Mouse (Mus musculus) heart, postnatal 36 days (tissue): ENCODE data around the gene Gm5725. TPM values are rescaled to one million over a fixed set of nuclear protein-coding genes. Genes with fewer than 3 reads are reported as not detected.
"Not testable (repeated sequence)": the region's sequence is repeated elsewhere in the genome, so short reads cannot be mapped to it uniquely, and the experiment has no call there.

Experiments
- DNase-seq, 2 experiments: peaks; one replicate each; pipeline ENCODE4 v3.0.0; 2021 to 2022
- intact Hi-C: fragments of 180-260 bp; cut with DNase I; formaldehyde crosslinking; loops from one replicate; pipeline ENCODE4 v1.15.1; 2025
- total RNA-seq, 2 experiments: library from RNA; stranded (reverse); gene quantifications; 2 replicates each; pipeline ENCODE4 v1.2.3; 2021

Gm5725 gene
- total RNA-seq: not detected

DNA sequence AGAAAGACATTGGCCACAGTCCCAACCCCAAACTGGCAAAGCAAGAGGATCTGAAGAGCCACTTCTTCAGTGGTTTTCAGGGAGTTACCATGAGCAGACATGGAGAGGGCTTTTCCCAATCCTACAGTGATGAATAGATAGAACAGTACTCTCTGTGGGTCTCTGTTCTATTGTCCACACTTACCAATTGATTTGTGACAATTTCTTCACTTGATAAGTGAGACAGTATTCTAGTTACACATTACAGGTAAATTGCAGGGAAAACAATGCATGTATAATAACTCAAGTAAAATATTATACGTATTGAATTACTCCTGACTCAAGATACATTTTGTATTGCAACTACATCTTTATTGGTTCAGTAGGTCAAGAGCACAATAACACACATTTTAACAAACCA, at the start of gene Gm5725:
Gene Gm5725 (minus strand): TSS at position 101 of the 400 bp plus-strand sequence.
- intact Hi-C loops, DNase-seq: not testable (repeated sequence)

DNA sequence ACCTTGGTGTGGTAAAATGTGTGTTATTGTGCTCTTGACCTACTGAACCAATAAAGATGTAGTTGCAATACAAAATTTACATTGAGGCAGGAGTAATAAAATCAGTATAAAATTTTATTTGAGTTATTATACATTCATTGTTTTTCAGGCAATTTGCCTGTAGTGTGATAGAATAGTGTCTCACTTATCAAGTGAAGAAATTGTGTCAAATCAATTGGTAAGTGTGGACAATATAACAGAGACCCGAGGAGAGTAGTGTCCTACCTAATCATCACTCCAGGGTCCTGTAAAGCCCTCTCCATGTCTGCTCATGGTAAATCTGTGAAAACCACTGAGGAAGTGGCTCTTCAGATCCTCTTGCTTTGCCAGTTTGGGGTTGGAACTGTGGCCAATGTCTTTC, 12.0 kb downstream of the Gm5725 start, which contains the start of gene Vmn1r135:
Gene Vmn1r135 (plus strand): TSS at position 301 of the 400 bp plus-strand sequence.
- intact Hi-C loops: not testable (repeated sequence)

DNA sequence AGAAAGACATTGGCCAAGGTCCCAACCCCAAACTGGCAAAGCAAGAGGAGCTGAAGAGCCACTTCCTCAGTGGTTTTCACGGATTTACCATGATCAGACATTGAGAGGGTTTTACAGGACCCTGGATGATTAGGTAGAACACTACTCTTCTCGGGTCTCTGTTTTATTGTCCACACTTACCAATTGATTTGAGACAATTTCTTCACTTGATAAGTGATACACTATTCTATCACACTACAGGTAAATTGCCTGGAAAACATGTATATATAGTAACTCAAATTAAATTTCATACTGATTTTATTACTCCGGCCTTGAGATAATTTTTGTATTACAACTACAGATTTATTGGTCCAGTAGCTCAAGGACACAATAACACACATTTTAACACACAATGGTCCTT, 47.4 kb downstream of the Gm5725 start, which contains the start of gene Gm4177:
Gene Gm4177 (minus strand): TSS at position 101 of the 400 bp plus-strand sequence.
- DNase-seq, intact Hi-C loops: not testable (repeated sequence)

More for the DNA sequence above, 12.0 kb downstream of the Gm5725 start, which contains the start of gene Vmn1r135:
- DNase-seq: not testable (repeated sequence)

Other genes with a start within 250 kb of the Gm5725 start
- gene Vmn1r132, start 230.2 kb downstream of the Gm5725 start, total RNA-seq: not detected
- not detected for gene Gm4175, start 82.8 kb downstream of the Gm5725 start, total RNA-seq
- not detected for gene Gm4177, start 47.5 kb downstream of the Gm5725 start, total RNA-seq
- gene Vmn1r135, start 11.9 kb downstream of the Gm5725 start, total RNA-seq: not detected
- not detected for gene Gm5891, start 77.0 kb upstream of the Gm5725 start, total RNA-seq
- gene Vmn1r137, start 150.3 kb upstream of the Gm5725 start, total RNA-seq: not detected
- not detected for gene Vmn1r138, start 184.6 kb upstream of the Gm5725 start, total RNA-seq
- not detected for gene Gm6176, start 212.0 kb upstream of the Gm5725 start, total RNA-seq
- not detected for gene Vmn1r139, start 224.8 kb upstream of the Gm5725 start, total RNA-seq